Mouse (Mus musculus) neutrophil, adult 65 days (primary cell): ENCODE measurements around the gene Ltbr. TPM values are rescaled to one million over a fixed set of nuclear protein-coding genes. Genes with fewer than 3 reads are reported as not detected.

Experiments used
- total RNA-seq: library from RNA; stranded (reverse); gene quantifications from 2 replicates; pipeline ENCODE4 v1.2.4, GENCODE M21; 2023

Ltbr gene
- 45.2 and 64.4 TPM in 2 replicates for total RNA-seq

GRCm38 (mm10) chr6:125313546-125314230 lies at the start of gene Ltbr:
Ltbr (minus strand) TSS chr6:125313885.

GRCm38 (mm10) chr6:125348721-125349574 lies 35.3 kb upstream of the Ltbr start, which contains the start of gene Tnfrsf1a:
Tnfrsf1a (plus strand) TSS chr6:125349362.

DNA sequence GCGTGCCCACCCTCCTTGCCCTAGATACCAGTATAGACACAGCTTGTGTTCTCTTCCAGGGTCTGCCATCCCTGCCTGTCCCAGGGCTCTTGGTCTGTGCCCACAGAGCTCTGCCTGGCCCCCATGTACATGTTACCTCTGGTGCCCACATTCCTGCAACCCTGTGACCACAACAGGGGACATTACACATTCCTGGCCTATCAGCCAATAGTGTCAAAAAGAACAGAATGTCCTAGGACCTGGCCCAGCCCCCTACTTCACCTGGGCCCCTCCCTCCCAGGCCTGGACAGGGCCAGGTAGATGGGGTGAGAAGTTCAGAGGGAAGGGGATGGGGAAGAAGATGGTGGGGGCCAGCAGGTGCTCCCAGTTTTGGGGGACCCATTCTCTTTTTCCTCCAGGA lies 6.6 kb upstream of the Ltbr start, which contains the start of gene Scnn1a:
Gene Scnn1a, plus strand, starts transcription at position 337 of the 400 bp plus-strand sequence.

DNA sequence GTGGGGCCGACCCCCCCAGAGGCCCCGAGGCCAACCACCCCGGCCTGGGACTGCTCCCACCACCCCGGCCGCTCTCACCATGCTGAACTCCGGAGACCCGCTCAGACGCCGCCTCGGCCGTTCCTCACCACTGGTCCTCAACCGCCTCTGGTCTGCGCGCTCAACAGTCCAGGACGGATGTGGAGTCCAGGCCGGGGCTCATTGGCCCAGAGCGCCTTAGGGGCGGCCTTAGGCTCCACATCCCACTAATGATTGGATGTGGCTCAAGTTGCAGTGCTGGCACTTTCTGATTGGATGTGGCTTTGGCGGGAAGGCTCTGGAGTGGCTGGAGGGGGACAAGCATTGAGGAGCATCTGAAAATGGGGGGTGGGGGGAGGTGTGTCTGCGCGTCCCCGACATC lies 27.8 kb downstream of the Ltbr start, which contains the start of gene Tuba3a:
Gene Tuba3a, minus strand, starts transcription at position 153 of the 400 bp plus-strand sequence.

Other genes with a start within 250 kb of the Ltbr start
- 5.1 and 6.8 TPM in 2 replicates for gene Lpar5, start 246.0 kb downstream of the Ltbr start, total RNA-seq
- 185 and 239 TPM in 2 replicates for gene Chd4, start 217.9 kb downstream of the Ltbr start, total RNA-seq
- 13.5 and 20.0 TPM in 2 replicates for gene Nop2, start 182.0 kb downstream of the Ltbr start, total RNA-seq
- gene Iffo1, start 168.6 kb downstream of the Ltbr start, total RNA-seq = 24.7 and 34.6 TPM in 2 replicates
- gene Gapdh, start 147.4 kb downstream of the Ltbr start, total RNA-seq = 693 and 1,543 TPM in 2 replicates
- gene Ncapd2, start 122.2 kb downstream of the Ltbr start, total RNA-seq = 167 and 197 TPM in 2 replicates
- 32.2 and 40.1 TPM in 2 replicates for gene Mrpl51, start 122.1 kb downstream of the Ltbr start, total RNA-seq
- gene Vamp1, start 98.3 kb downstream of the Ltbr start, total RNA-seq = 19.8 and 26.2 TPM in 2 replicates
- 10.2 and 11.2 TPM in 2 replicates for gene Tapbpl, start 82.0 kb downstream of the Ltbr start, total RNA-seq
- gene Cd27, start 76.9 kb downstream of the Ltbr start, total RNA-seq = 0.25 and 0.51 TPM in 2 replicates
- gene Tuba3a, start 27.8 kb downstream of the Ltbr start, total RNA-seq = not detected in 2 replicates
- 10.9 and 11.0 TPM in 2 replicates for gene Scnn1a, start 6.8 kb upstream of the Ltbr start, total RNA-seq
- 352 and 391 TPM in 2 replicates for gene Tnfrsf1a, start 35.5 kb upstream of the Ltbr start, total RNA-seq
- not detected in 2 replicates for gene Plekhg6, start 66.9 kb upstream of the Ltbr start, total RNA-seq
- 304 and 333 TPM in 2 replicates for gene Cd9, start 180.9 kb upstream of the Ltbr start, total RNA-seq
- 3.9 and 7.4 TPM in 2 replicates for gene Vwf, start 232.9 kb upstream of the Ltbr start, total RNA-seq